Mouse (Mus musculus): ENCODE measurements around the gene Mroh2a.
"Not testable (repeated sequence)": the region's sequence is repeated elsewhere in the genome, so short reads cannot be mapped to it uniquely, and the experiment has no call there.

Mroh2a gene

DNA sequence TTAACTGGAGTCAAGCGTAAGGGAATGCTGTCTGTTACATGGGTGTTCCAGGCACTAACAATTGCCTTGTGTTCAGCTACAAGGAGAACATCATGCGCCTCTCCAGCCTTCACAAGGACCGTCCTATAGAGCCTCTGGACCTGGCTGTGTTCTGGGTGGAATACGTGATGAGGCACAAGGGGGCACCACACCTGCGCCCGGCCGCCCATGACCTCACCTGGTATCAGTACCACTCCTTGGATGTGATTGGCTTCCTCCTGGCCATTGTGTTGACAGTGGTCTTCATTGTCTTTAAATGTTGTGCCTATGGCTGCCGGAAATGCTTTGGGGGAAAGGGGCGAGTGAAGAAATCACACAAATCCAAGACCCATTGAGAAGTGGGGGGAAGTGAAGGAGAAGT lies 8.7 kb upstream of the Mroh2a start:
- in situ Hi-C loops (cut with MboI, MseI), result no loop called here

DNA sequence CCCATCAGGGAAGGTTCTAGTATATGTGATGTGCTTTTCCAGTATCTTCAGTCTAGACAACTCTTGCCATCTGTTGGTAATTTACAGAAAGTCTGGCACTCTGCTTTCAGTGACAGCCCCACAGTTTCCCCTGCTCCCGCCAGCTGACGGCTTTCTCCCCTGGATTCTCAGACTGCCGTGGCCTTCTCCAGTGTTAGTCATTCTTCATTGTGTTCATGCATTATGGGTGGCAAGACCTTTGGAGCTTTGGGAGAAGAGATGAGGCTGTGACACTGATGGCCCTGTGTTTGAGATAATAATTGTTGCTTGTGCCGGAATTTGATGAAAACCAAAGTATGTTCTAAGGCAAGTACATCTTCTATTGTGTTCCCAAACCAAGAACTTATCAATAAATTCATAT lies 8.2 kb upstream of the Mroh2a start:
- in situ Hi-C loops (cut with MboI, MseI), result no loop called here

DNA sequence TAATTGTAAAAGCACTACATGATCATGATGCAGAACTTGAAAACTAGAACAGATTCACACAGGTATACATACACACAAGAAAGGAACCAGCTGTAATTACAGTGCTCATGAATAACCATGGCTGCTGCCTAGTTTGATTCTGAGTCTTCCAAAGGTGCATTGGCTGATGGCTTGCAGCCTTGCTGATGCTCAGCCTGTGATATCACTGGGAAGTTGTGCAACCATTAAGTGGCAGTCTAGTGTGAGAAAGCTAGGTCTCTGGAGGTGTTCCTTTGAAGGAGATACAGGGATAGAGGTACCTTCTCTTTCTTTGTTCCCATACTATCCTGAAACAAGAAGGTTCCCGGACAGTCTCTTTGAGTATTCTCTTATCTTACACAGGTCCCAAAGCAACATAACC lies 7.7 kb upstream of the Mroh2a start:
- in situ Hi-C loops (cut with MboI, MseI), result no loop called here

DNA sequence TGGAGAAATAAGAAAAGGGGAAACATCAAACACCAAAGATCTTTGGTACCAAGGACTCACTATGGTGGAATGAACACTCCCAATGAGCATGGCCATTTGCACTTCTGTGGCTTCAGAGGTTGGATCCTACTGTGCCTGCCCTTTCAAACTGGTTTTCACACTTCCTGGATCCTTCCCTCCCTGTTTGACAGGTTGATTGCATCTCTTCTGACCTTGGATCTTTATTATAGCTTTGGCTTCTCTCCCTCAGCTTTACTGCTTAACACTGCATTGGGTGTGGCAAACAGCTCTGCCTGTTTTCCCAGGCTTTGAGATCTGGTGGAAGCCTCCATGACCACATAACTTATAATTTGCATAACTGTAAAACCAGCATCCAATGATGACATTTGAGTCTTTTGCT lies 6.5 kb upstream of the Mroh2a start:
- in situ Hi-C loops (cut with MboI, MseI), result no loop called here

DNA sequence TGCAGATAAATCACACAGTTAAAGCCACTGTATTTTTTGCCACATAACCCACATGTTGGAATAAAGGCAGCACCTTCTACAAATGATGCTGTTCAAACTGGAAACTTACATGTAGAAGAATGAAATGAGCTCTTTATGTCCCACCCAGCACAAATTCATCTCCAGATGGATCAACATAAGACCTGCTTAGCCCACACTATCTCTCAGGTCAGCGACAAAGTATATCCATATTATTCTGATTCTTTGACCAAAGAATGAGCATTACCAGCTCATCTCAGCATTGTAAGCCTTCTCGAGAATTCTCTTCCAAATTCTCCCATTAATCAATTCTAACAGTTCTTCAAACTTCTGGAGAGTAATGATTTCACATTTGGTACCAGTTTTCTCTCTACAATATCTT lies 4.6 kb upstream of the Mroh2a start:
- in situ Hi-C loops (cut with MboI, MseI), result no loop called here

DNA sequence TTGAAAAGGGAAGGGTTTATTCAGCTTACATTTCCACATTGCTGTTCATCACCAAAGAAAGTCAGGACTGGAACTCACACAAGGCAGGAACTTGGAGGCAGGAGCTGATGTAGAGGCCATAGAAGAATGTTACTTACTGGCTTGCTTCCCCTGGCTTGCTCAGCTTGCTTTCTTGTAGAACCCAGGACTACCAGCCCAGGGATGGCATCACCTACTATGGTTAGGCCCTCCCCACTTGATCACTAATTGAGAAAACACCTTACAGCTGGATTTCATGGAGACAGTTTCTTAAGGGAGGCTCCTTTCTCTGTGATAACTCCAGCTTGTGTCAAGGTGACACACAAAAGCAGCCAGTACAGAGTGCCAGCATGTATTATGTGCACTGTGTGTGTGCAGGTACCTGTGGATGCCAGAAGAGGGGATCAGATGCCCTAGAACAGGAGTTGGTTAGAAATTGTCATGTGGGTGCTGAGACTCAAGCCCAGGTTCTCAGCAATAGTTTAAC lies 3.7 kb upstream of the Mroh2a start:
- in situ Hi-C loops (cut with MboI, MseI), result not testable (repeated sequence)

DNA sequence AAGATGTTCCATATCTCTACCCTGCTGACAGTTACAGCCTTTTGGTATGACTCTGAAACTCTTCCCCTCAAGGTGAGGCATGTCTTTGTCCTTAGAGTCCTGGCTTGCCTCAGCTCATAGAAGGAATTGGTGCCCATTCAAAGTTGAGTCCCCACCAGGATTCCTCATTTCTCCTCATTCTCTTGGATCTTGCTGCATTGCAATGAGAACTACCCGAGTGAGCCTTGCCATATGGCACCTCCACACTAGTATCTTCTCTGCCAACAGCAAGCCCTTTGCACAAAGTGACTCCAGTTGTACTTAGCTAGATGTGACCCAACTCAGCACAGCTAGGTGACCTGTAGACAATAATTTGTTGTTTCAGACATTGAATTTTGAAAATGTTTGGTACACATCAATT lies 3.2 kb upstream of the Mroh2a start:
- in situ Hi-C loops (cut with MboI, MseI), result no loop called here

DNA sequence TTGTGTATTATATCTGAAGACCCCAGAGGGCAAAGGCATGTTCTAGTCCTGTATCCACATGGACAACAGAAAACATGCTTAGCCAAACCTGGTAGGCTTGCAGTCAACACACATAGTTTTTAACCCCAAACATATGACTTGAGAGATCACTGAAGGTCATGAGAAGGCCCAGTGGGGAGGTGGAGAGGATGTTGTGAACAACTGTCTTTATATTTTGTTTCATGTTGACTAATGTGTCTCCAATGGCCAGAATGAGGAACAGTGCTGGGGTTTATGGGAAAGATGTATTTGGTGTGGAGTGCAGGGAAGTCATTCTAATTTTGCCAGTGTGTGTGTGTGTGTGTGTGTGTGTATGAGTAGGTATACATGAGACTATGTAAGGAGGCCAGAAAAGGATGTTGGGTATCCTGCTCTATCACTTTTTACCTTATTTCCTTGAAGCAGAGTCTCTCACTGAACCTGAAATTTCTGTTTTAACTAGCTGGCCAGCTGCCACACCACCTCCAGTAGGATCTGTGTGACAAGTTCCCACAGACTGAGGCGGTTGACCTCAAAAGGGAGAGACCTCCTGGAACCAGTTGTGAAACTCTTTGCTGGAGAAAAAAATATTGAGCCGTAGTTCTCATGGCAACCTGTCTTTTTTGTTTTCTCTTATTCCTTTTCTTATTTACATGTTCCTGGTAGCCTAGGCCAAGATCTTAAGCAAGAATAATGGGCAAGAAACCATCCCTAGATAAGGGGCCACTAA lies 2.6 kb upstream of the Mroh2a start:
- in situ Hi-C loops (cut with MboI, MseI), result no loop called here

DNA sequence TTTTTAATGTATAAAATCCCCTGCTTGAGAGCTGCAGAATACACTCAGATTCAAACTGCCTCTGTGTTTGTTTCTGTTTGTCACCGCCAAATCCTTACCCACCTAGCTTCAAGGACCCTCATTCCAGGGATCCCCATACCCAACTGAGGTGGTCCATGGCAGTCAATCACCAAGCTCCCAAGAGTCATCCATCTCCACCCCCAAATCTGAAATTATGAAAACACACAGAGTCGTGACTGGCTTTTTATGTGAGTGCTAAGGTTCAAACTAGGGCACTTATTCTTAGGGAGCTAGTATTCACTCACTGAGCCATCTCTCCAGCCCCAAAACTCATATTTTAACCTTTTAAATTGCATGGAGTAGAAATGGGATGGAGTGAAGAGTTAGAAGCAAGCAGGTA lies 1.5 kb upstream of the Mroh2a start:
- in situ Hi-C loops (cut with MboI, MseI), result not testable (repeated sequence)

DNA sequence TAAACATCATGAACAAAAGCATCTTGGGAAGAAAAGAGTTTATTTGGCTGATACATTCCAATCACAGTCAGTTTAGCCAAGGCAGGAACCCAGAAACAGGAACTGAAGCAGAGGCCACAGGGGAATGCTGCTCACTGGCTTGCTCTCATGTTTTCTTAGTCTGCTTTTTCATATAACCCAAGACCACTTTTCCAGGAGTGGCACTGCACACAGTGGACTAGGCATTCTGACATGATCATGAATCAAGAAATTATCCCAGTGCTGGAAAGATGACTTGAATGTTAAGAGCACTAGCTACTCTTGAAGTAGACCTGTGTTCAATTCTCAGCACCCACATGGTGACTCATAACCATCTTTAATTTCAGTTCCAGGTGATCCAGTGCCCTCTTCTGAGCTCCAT lies 1.0 kb upstream of the Mroh2a start:
- in situ Hi-C loops (cut with MboI, MseI), result no loop called here

DNA sequence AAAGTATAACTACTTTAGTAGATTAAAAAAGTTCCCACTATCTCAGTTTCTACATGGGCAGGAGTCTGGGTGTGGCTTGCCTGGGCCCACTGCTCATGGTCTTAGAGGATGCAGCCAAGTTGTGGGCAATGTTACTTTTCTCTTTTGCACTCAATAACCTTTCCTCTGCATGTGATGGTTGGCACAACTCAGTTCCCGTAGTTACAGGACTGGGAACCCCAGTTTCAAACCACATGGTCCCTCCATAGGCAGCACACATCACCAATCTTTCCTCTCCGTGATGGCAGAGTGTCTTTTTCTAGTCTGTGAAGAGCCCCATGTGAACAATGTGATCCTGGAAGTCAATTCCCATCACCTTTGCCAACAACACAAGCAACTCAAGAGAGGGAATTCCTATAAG lies 696 bp downstream of the Mroh2a start:
- in situ Hi-C loops (cut with MboI, MseI), result no loop called here

DNA sequence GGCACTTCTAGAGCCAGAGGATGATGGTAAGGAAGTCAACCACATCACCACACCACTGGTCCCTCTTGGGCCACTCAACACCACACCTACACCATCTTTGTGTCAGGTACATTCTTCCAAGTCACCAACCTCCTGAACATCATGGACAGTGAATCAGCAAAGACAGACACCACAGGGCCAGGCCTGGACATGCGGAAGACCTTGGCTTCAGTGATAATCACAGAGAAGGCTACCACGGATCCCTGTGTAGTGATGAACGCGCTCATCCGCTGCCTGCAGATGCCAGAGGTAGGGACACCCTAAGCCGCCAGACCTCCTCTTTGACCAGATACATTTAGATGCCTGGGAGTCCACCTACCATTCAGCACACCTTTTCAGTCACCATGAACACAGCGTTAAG lies 1.3 kb downstream of the Mroh2a start:
- in situ Hi-C loops (cut with MboI, MseI), result no loop called here

DNA sequence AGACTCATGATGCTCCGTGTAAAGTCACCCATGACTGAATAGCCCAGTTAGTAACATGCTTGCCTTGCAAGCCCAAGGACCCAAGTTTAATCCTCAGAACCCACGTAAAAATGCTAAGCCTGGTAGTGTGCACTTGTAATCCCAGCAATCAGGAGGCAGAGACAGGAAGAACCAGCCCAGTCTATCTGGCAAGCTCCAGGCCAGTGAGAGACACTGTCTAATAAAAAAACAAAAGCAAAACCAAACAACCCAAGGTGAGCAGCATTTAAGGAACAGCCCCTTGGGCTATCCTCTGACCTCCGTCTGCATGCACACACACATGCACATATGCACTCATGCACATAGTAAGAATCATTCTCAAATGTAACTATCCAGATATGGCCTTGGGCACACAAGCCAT lies 2.8 kb downstream of the Mroh2a start:
- in situ Hi-C loops (cut with MboI, MseI), result no loop called here

DNA sequence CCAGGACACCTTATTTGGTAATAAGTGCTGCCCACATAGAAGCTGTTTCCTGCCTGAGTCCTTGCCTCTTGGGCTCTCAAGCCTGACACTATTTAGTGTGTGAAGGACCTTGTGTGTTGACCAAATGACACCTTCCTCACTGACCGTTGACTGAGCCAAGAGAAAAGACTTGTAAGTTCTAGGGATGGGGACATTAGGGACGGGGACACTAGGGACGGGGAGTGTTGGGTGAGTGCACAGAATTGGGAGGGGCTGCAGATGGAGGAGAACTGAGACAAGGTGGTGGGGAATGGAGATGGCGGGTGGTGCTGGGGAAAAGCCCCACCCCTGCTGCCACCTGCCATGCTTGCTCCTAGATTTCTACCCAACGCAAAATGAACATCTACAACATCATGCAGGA lies 3.2 kb downstream of the Mroh2a start:
- in situ Hi-C loops (cut with MboI, MseI), result no loop called here

DNA sequence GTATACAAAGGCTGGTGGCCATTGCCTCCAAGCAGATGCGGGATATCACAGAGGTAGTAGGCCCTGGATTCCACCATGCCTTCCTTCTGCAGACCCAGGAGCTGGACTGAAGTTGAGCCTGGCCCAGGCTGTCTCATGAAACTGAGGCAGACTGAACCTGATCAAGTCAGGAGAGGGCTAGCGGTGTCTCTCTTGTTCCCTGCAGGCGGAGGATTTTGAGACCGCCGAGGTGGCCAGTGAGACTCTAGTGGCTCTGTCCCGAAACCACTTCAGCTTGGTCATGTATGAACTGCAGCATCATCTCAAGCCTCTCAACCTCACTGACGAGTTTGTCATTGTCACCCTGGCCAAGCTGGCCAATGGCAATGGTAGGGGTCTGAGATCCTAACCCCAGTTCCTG lies 3.6 kb downstream of the Mroh2a start:
- in situ Hi-C loops (cut with MboI, MseI), result no loop called here

DNA sequence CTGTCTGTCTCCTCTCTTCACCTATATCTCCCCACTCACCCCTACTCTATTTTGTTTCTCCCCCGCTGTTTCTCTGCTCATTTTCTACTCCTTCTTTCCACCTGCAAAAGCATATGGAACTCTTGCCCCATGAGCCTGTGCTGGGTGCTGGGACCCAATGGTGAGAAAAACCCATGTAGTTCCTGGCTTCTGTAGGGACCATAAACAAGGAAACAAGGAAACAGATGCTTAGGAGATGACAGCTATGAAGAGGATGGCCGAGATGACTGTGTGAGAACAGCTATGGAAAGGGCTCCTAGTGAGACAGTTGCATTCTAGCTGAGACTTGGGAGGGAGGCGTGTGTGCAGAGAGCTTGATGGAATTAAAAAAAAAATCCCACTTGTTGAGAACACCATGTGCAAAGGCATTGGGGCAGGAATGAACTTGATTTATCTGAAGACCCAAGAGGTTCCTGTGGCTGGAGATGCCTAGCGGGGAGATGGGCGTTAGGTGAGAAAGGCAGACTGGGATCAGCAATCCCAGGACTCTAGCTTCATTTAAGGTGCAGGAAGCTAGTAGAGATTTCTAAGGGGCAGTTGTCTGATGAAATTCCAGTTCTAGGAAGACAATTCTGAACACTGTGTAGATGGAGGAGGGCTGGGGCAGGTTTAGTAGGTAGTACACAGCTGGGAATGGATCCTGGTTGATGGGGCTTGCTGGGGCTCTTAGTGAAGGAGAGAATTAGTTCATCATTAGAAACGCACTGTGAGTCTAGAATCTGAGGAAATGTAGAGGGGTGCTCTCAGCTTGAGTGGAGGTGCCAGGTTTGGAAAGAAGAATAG lies 4.4 kb downstream of the Mroh2a start:
- in situ Hi-C loops (cut with MboI, MseI), result no loop called here

DNA sequence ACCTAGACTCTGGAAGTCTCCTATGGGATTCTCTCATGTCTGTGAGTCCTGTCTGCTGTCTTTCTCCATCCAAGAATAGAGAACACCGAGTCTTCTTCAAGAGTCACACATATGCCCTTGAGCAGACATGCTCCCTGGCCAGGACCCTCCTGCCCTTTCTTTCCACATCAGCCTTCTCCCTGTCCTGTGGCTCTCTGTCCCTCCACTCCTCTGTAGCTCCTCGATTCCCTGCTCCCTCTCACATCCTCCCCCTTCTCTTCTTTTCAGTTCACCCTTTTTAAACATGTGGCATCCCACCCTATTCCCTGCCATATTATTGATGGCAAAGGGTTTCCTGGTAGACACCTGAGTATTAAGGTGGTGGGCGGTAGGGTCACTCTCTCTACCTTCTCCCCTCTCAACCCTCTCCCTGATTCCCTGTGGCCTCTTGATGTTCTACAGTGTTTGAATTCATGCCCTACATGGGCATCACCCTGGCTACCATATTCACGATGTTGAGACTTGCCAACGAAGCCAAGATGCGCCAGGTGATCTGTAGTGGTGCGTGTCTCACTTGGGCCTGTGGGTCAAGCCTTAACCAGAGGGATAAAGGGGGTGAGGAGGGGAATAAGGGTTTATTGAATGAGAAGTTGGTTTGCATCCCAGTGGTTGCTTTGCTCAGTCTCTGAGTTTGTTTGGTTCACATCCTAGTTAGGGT lies 5.2 kb downstream of the Mroh2a start:
- in situ Hi-C loops (cut with MboI, MseI), result no loop called here

DNA sequence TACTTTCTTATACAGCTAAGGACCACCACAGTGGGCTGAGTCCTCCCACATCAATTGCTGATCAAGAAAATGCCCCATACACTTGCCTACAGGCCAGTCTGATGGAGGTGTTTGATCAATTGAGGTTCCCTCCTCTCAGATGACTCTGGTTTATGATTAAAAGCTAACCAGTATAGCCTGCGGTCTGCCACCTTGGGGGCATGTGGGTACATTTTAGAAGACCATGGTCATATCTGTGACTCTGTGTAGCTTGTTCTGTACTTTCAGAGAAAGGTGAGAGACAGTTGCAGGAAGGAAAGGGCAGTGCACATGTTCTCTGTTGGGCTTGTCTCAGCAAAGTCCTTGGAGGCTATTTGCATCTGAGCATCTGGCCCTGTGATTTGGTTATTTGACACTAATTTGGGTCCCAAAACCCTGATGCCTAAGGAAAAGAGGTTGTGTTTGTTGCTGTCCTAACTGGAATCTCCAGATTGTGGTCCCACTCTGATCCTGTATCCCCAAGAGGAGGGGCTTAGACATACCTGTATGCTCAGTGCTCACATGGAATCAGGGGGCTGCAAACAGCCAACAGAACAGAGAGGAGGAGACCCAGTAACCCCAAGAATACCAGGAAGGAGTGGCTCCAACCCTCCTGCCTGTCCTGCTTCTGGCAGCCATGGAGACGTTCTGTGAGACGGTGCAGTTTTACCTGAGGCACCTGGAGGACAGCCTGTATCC lies 6.0 kb downstream of the Mroh2a start:
- in situ Hi-C loops (cut with MboI, MseI), result no loop called here

DNA sequence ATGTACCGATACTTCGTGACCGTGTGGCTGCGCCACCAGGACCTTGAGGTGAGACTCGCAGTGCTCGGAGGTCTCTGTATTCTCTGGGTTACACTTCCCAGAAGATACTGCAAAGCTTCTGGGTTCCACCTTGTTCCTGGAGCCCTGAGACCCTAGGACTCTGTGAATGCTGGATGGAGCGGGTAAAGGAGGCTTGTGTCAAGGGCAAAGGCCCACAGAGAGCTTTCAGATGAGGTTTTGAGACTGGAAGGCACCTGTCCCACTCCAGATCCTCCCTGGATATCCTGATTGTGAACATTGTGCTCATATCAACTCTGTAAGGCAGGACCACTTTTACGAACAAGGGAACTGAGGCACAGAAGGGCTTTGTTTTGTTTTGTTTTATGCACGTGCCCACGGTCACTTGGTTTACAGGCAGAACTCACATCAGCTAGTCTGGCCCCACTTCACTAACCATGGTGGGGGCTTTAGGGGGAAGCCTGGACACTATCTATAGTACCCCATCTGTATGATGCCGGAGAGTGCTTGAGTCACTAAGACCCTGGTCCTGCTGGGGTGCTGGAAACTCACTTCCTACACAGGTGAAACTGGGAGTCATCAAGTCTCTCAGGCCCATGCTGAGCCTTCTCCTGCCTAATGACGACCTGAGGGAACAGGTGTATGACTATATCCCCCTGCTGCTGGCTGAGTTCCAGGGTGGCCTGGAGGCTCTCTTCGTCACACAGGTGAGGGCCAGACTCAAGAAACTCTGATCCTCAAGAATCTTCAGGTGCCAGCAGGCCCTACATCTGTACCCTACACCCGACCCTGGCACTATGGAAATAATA lies 6.8 kb downstream of the Mroh2a start:
- in situ Hi-C loops (cut with MboI, MseI), result no loop called here

DNA sequence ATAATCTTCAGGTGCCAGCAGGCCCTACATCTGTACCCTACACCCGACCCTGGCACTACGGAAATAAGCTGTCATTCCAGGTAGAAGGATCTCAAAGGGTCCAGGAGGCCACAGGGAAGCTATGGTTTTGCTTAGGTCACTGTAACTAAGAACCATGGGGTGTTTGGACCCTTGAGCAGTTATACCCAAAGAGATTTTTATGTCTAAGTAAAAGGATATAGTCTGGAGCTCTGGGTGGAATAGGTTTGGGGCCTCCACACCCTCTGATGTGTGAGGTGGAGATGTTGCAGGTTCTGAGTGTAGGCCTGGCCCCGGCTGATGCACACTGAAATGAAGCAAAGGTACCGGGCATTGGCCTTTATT lies 7.4 kb downstream of the Mroh2a start:
- in situ Hi-C loops (cut with MboI, MseI), result no loop called here

DNA sequence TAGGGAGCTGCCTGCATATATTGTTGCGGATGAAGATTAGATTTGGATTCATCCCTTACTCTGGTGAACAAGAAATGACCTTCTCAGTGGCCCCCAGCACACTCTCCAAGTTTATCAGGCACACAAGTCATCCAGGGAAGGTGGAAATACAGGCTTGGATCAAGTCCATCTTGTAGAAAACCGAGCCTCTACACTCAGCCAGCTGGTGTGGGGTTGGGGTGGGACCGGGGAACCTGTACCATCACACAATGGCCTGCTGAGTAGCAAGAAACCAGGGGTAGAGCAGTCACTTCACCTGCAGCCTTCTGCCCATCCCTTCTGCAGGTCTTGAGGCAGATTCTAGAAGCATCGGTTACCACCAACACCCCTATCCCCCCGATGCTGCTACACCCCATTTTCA lies 7.9 kb downstream of the Mroh2a start:
- in situ Hi-C loops (cut with MboI, MseI), result no loop called here

Measured in regulatory T cell (primary cell).